Mouse (Mus musculus): ENCODE data around the gene Hist1h2ao. TPM values are rescaled to one million over a fixed set of nuclear protein-coding genes. Genes with fewer than 3 reads are reported as not detected.
A peak's percentile ranks its signal among the peaks of the same experiment; 100 is the strongest.
"Not testable (repeated sequence)": the region's sequence is repeated elsewhere in the genome, so short reads cannot be mapped to it uniquely, and the experiment has no call there.

Hist1h2ao gene
- polyA plus RNA-seq, 1 experiment from 2014 or later, result 2.8 TPM

- Histone ChIP-seq H3K4me3 (ENCODE audit: low read depth, low read length) (peak overlapping the region; percentile 25), H3K27ac (replicated peaks; ENCODE audit: low read depth, low read length) (peak overlapping the region; percentile 88), H3K36me3 (replicated peaks; ENCODE audit: control insufficient read depth, insufficient read depth, low read depth, low read length) (no peaks in the 10 kb centered on the region), H3K9me3 (replicated peaks; ENCODE audit: control insufficient read depth, low read length) (no peaks in the 10 kb centered on the region), H3K27me3 (ENCODE audit: control insufficient read depth, insufficient read depth, low read length) (no peaks in the 10 kb centered on the region), H3K4me2 (ENCODE audit: low read depth, low read length) (peak overlapping the region; percentile 42), H3K4me1 (ENCODE audit: control insufficient read depth, insufficient read depth, low read length) (no peaks in the 10 kb centered on the region), H3K9ac (replicated peaks; ENCODE audit: low read length) (peak overlapping the region; percentile 60)
- DNase-seq (ENCODE audit: low spot score) (peak; percentile 78), ATAC-seq (replicated peaks; ENCODE audit: insufficient number of reproducible peaks, low FRiP score, low TSS enrichment, low read depth) (no peak)
- 2% methylated on average over 9 of the region's 9 CpGs for WGBS
Measured at GRCm38 (mm10) chr13:21783734-21784161, 26.5 kb upstream of the Hist1h2ao start.

- no peaks in the 10 kb centered on the region for H3K27me3 ChIP-seq (ENCODE audit: control insufficient read depth, insufficient read depth, low read length)
- H3K4me2 ChIP-seq (ENCODE audit: low read depth, low read length), result no peak overlapping the region; the same call in 1 of the 2 replicates
- no peaks in the 10 kb centered on the region for H3K36me3 ChIP-seq (replicated peaks; ENCODE audit: control insufficient read depth, insufficient read depth, low read depth, low read length)
- whole genome bisulfite sequencing, result 30% methylated on average over 6 of the region's 6 CpGs
- no peaks in the 10 kb centered on the region for H3K4me1 ChIP-seq (ENCODE audit: control insufficient read depth, insufficient read depth, low read length)
- no peak overlapping the region for H3K4me3 ChIP-seq (ENCODE audit: low read depth, low read length)
- ATAC-seq (replicated peaks; ENCODE audit: insufficient number of reproducible peaks, low FRiP score, low TSS enrichment, low read depth) (no peak), DNase-seq (ENCODE audit: low spot score) (peak; percentile 32)
- H3K9me3 ChIP-seq (replicated peaks; ENCODE audit: control insufficient read depth, low read length), result no peaks in the 10 kb centered on the region
- peak overlapping the region; percentile 60 for H3K9ac ChIP-seq (replicated peaks; ENCODE audit: low read length)
- peak overlapping the region; percentile 88 for H3K27ac ChIP-seq (replicated peaks; ENCODE audit: low read depth, low read length)
Measured at GRCm38 (mm10) chr13:21784311-21784710, 26.0 kb upstream of the Hist1h2ao start.

- peak; percentile 70 for DNase-seq (ENCODE audit: low spot score)
- H3K36me3 ChIP-seq (replicated peaks; ENCODE audit: control insufficient read depth, insufficient read depth, low read depth, low read length), result no peaks in the 10 kb centered on the region
Measured at GRCm38 (mm10) chr13:21786189-21786898, 23.9 kb upstream of the Hist1h2ao start.

GRCm38 (mm10) chr13:21786899-21787629, 23.2 kb upstream of the Hist1h2ao start, which contains the start of the genes Hist1h2an and Hist1h2bp:
Gene Hist1h2an (minus strand): TSS chr13:21787218.
Gene Hist1h2bp (plus strand): TSS chr13:21787461.
- WGBS, result under 1% methylated on average over 35 of the region's 63 CpGs
- Histone ChIP-seq H3K9ac (replicated peaks; ENCODE audit: low read length) (peak within 1 kb of the TSS; percentile 62), H3K4me3 (ENCODE audit: low read depth, low read length) (peak within 1 kb of the TSS; percentile 36), H3K27ac (replicated peaks; ENCODE audit: low read depth, low read length) (peak within 1 kb of the TSS; percentile 86), H3K4me2 (ENCODE audit: low read depth, low read length) (peak within 1 kb of the TSS; percentile 47)
- not testable (repeated sequence) for H3K27me3 ChIP-seq (ENCODE audit: control insufficient read depth, insufficient read depth, low read length); H3K36me3 ChIP-seq (replicated peaks; ENCODE audit: control insufficient read depth, insufficient read depth, low read depth, low read length); H3K4me1 ChIP-seq (ENCODE audit: control insufficient read depth, insufficient read depth, low read length); H3K9me3 ChIP-seq (replicated peaks; ENCODE audit: control insufficient read depth, low read length)
- ATAC-seq (replicated peaks; ENCODE audit: insufficient number of reproducible peaks, low FRiP score, low TSS enrichment, low read depth) (peak; percentile 93), DNase-seq (ENCODE audit: low spot score) (peak; percentile 98)

More at GRCm38 (mm10) chr13:21786189-21786898, 23.9 kb upstream of the Hist1h2ao start:
- Histone ChIP-seq H3K9me3 (replicated peaks; ENCODE audit: control insufficient read depth, low read length) (no peaks in the 10 kb centered on the region), H3K4me1 (ENCODE audit: control insufficient read depth, insufficient read depth, low read length) (no peaks in the 10 kb centered on the region), H3K9ac (replicated peaks; ENCODE audit: low read length) (peak overlapping the region; percentile 62), H3K27ac (replicated peaks; ENCODE audit: low read depth, low read length) (peak overlapping the region; percentile 86), H3K4me2 (ENCODE audit: low read depth, low read length) (peak overlapping the region; percentile 47), H3K4me3 (ENCODE audit: low read depth, low read length) (peak overlapping the region; percentile 36), H3K27me3 (ENCODE audit: control insufficient read depth, insufficient read depth, low read length) (no peaks in the 10 kb centered on the region)
- ATAC-seq (replicated peaks; ENCODE audit: insufficient number of reproducible peaks, low FRiP score, low TSS enrichment, low read depth), result no peak
- 5% methylated on average over 8 of the region's 8 CpGs for WGBS

- peak overlapping the region; percentile 55 for H3K9ac ChIP-seq (replicated peaks; ENCODE audit: low read length)
- no peaks in the 10 kb centered on the region for H3K36me3 ChIP-seq (replicated peaks; ENCODE audit: control insufficient read depth, insufficient read depth, low read depth, low read length)
- no peaks in the 10 kb centered on the region for H3K9me3 ChIP-seq (replicated peaks; ENCODE audit: control insufficient read depth, low read length)
- H3K4me1 ChIP-seq (ENCODE audit: control insufficient read depth, insufficient read depth, low read length), result no peaks in the 10 kb centered on the region
- H3K4me2 ChIP-seq (ENCODE audit: low read depth, low read length), result peak overlapping the region; percentile 28
- peak; percentile 64 for DNase-seq (ENCODE audit: low spot score)
- ATAC-seq (replicated peaks; ENCODE audit: insufficient number of reproducible peaks, low FRiP score, low TSS enrichment, low read depth), result no peak
- WGBS, result 16% methylated on average over 13 of the region's 21 CpGs
- no peaks in the 10 kb centered on the region for H3K27me3 ChIP-seq (ENCODE audit: control insufficient read depth, insufficient read depth, low read length)
- peak overlapping the region; percentile 85 for H3K27ac ChIP-seq (replicated peaks; ENCODE audit: low read depth, low read length)
- H3K4me3 ChIP-seq (ENCODE audit: low read depth, low read length), result peak overlapping the region; percentile 21
Measured at GRCm38 (mm10) chr13:21787760-21788593, 22.3 kb upstream of the Hist1h2ao start.

GRCm38 (mm10) chr13:21789925-21790324, 20.3 kb upstream of the Hist1h2ao start:
- WGBS, result 65% methylated on average over 6 of the region's 6 CpGs
- Histone ChIP-seq H3K4me3 (ENCODE audit: low read depth, low read length) (no peak overlapping the region), H3K9me3 (replicated peaks; ENCODE audit: control insufficient read depth, low read length) (no peaks in the 10 kb centered on the region), H3K27me3 (ENCODE audit: control insufficient read depth, insufficient read depth, low read length) (no peaks in the 10 kb centered on the region), H3K4me2 (ENCODE audit: low read depth, low read length) (no peak overlapping the region), H3K27ac (replicated peaks; ENCODE audit: low read depth, low read length) (no peak overlapping the region), H3K4me1 (ENCODE audit: control insufficient read depth, insufficient read depth, low read length) (no peaks in the 10 kb centered on the region), H3K9ac (replicated peaks; ENCODE audit: low read length) (no peak overlapping the region), H3K36me3 (replicated peaks; ENCODE audit: control insufficient read depth, insufficient read depth, low read depth, low read length) (no peaks in the 10 kb centered on the region)
- ATAC-seq (replicated peaks; ENCODE audit: insufficient number of reproducible peaks, low FRiP score, low TSS enrichment, low read depth), result no peak
- DNase-seq (ENCODE audit: low spot score), result no peak

GRCm38 (mm10) chr13:21790601-21791283, 19.5 kb upstream of the Hist1h2ao start:
- WGBS, result 8% methylated on average over 17 of the region's 18 CpGs
- Histone ChIP-seq H3K4me3 (ENCODE audit: low read depth, low read length) (no peak overlapping the region), H3K4me1 (ENCODE audit: control insufficient read depth, insufficient read depth, low read length) (no peaks in the 10 kb centered on the region), H3K27me3 (ENCODE audit: control insufficient read depth, insufficient read depth, low read length) (no peaks in the 10 kb centered on the region), H3K36me3 (replicated peaks; ENCODE audit: control insufficient read depth, insufficient read depth, low read depth, low read length) (no peaks in the 10 kb centered on the region), H3K27ac (replicated peaks; ENCODE audit: low read depth, low read length) (peak overlapping the region; percentile 31), H3K9ac (replicated peaks; ENCODE audit: low read length) (peak overlapping the region; percentile 2), H3K4me2 (ENCODE audit: low read depth, low read length) (peak overlapping the region; percentile 10), H3K9me3 (replicated peaks; ENCODE audit: control insufficient read depth, low read length) (no peaks in the 10 kb centered on the region)
- DNase-seq (ENCODE audit: low spot score), result peak; percentile 26
- ATAC-seq (replicated peaks; ENCODE audit: insufficient number of reproducible peaks, low FRiP score, low TSS enrichment, low read depth), result no peak

All from embryonic facial prominence, embryonic 11.5 days (tissue).